Mouse (Mus musculus): ENCODE measurements around the gene Mesp1. TPM values are rescaled to one million over a fixed set of nuclear protein-coding genes. Genes with fewer than 3 reads are reported as not detected.

Mesp1 gene
- polyA plus RNA-seq, 1 experiment: not detected

DNA sequence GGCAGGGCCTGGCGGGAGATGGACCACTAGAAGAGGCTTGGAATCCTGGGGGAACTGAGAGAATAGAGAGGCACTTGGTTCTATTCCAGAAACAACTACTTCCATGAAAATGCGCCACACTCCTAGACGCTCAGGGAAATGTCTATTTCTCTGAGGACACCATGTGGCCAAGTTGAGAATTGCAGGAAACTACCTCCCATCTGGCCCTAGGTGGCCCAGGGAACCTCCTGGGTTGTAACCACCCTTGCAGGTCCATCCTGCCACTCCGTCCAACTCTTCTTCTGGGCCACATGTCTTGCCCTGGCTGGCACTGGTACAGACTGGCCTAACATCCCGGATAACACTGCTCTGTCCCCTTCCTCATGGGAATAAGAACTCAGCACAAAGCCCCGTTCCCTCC is 7.3 kb downstream of the Mesp1 start:
- Histone ChIP-seq H3K4me1 (ENCODE audit: control insufficient read depth, insufficient read depth, low read length) (no peaks in the 10 kb centered on the region), H3K4me3 (replicated peaks; ENCODE audit: insufficient read depth, low read depth, low read length) (no peak overlapping the region), H3K27ac (ENCODE audit: insufficient read depth, low read length) (no peak overlapping the region), H3K27me3 (ENCODE audit: control insufficient read depth, insufficient read depth, low read length) (no peaks in the 10 kb centered on the region)
- TF ChIP-seq CTCF (IDR thresholded peaks at IDR 0.05; ENCODE audit: borderline replicate concordance, insufficient read depth, low read depth, low read length) (peak; percentile 73), POLR2A (IDR thresholded peaks at IDR 0.05; ENCODE audit: borderline replicate concordance, insufficient read depth, low read length) (no peak)
- DNase-seq: peak; percentile 46 to 61
- 18% methylated on average over 6 of the region's 6 CpGs for WGBS

GRCm38 (mm10) chr7:79782516-79782855 is 11.1 kb downstream of the Mesp1 start:
- no peak for TF ChIP-seq CTCF (IDR thresholded peaks at IDR 0.05; ENCODE audit: borderline replicate concordance, insufficient read depth, low read depth, low read length)
- TF ChIP-seq POLR2A (IDR thresholded peaks at IDR 0.05; ENCODE audit: borderline replicate concordance, insufficient read depth, low read length): no peak
- H3K27me3 ChIP-seq (ENCODE audit: control insufficient read depth, insufficient read depth, low read length): no peaks in the 10 kb centered on the region
- H3K4me3 ChIP-seq (replicated peaks; ENCODE audit: insufficient read depth, low read depth, low read length): no peak overlapping the region
- 0 out of 2 replicates have a peak, but pooled peaks cover 3% of the 10 kb centered on the region for H3K4me1 ChIP-seq (ENCODE audit: control insufficient read depth, insufficient read depth, low read length)
- WGBS: 70% methylated on average over 2 of the region's 2 CpGs
- DNase-seq: no peak
- no peak overlapping the region for H3K27ac ChIP-seq (ENCODE audit: insufficient read depth, low read length)

- TF ChIP-seq CTCF (IDR thresholded peaks at IDR 0.05; ENCODE audit: borderline replicate concordance, insufficient read depth, low read depth, low read length): no peak
- TF ChIP-seq POLR2A (IDR thresholded peaks at IDR 0.05; ENCODE audit: borderline replicate concordance, insufficient read depth, low read length): no peak
- DNase-seq: no peak
- 0 out of 2 replicates have a peak, but pooled peaks cover 3% of the 10 kb centered on the region for H3K4me1 ChIP-seq (ENCODE audit: control insufficient read depth, insufficient read depth, low read length)
- H3K4me3 ChIP-seq (replicated peaks; ENCODE audit: insufficient read depth, low read depth, low read length): no peak overlapping the region
- H3K27ac ChIP-seq (ENCODE audit: insufficient read depth, low read length): no peak overlapping the region
- H3K27me3 ChIP-seq (ENCODE audit: control insufficient read depth, insufficient read depth, low read length): no peaks in the 10 kb centered on the region
- WGBS: 68% methylated on average over 11 of the region's 11 CpGs
Measured at GRCm38 (mm10) chr7:79781826-79782515, 11.6 kb downstream of the Mesp1 start.

GRCm38 (mm10) chr7:79780647-79781626 is 12.7 kb downstream of the Mesp1 start:
- Histone ChIP-seq H3K27me3 (ENCODE audit: control insufficient read depth, insufficient read depth, low read length) (no peaks in the 10 kb centered on the region), H3K4me3 (replicated peaks; ENCODE audit: insufficient read depth, low read depth, low read length) (peak overlapping the region; percentile 41), H3K27ac (ENCODE audit: insufficient read depth, low read length) (no peak overlapping the region), H3K4me1 (ENCODE audit: control insufficient read depth, insufficient read depth, low read length) (0 out of 2 replicates have a peak, but pooled peaks cover 3% of the 10 kb centered on the region)
- 37% methylated on average over 16 of the region's 16 CpGs for WGBS
- peak; percentile 45 to 75 for DNase-seq
- peak; percentile 83 for TF ChIP-seq CTCF (IDR thresholded peaks at IDR 0.05; ENCODE audit: borderline replicate concordance, insufficient read depth, low read depth, low read length)
- TF ChIP-seq POLR2A (IDR thresholded peaks at IDR 0.05; ENCODE audit: borderline replicate concordance, insufficient read depth, low read length): no peak

GRCm38 (mm10) chr7:79771561-79772512 is 21.8 kb downstream of the Mesp1 start:
- 55% methylated on average over 15 of the region's 15 CpGs for WGBS
- no peak for TF ChIP-seq CTCF (IDR thresholded peaks at IDR 0.05; ENCODE audit: borderline replicate concordance, insufficient read depth, low read depth, low read length)
- no peak for TF ChIP-seq POLR2A (IDR thresholded peaks at IDR 0.05; ENCODE audit: borderline replicate concordance, insufficient read depth, low read length)
- Histone ChIP-seq H3K4me3 (replicated peaks; ENCODE audit: insufficient read depth, low read depth, low read length) (no peak overlapping the region), H3K27me3 (ENCODE audit: control insufficient read depth, insufficient read depth, low read length) (no peaks in the 10 kb centered on the region), H3K4me1 (ENCODE audit: control insufficient read depth, insufficient read depth, low read length) (no peaks in the 10 kb centered on the region), H3K27ac (ENCODE audit: insufficient read depth, low read length) (no peak overlapping the region)
- no peak for DNase-seq

DNA sequence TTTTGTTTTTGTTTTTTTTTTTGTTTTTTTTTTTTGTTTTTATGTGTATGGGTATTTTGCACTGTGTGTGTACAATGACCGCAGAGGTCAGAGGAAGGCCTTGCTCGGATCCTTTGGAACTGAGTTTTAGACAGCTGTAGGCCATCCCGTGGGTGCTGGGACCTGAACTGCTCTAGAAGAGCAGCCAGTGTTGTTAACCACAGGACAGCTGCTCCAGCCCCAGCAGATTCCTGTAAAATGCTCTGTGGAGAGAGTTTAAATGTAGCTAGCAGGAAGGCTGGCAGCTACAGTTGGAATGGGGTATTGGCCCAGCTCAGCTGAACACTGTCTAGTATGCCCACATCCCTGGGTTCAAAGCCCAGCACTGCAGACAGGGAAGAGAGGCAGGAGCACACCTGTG is 23.9 kb downstream of the Mesp1 start:
- Histone ChIP-seq H3K4me3 (replicated peaks; ENCODE audit: insufficient read depth, low read depth, low read length) (no peak overlapping the region), H3K4me1 (ENCODE audit: control insufficient read depth, insufficient read depth, low read length) (no peaks in the 10 kb centered on the region), H3K27me3 (ENCODE audit: control insufficient read depth, insufficient read depth, low read length) (no peaks in the 10 kb centered on the region), H3K27ac (ENCODE audit: insufficient read depth, low read length) (no peak overlapping the region)
- TF ChIP-seq CTCF (IDR thresholded peaks at IDR 0.05; ENCODE audit: borderline replicate concordance, insufficient read depth, low read depth, low read length) (no peak), POLR2A (IDR thresholded peaks at IDR 0.05; ENCODE audit: borderline replicate concordance, insufficient read depth, low read length) (no peak)
- WGBS: 78% methylated on average over 3 of the region's 3 CpGs
- no peak for DNase-seq

DNA sequence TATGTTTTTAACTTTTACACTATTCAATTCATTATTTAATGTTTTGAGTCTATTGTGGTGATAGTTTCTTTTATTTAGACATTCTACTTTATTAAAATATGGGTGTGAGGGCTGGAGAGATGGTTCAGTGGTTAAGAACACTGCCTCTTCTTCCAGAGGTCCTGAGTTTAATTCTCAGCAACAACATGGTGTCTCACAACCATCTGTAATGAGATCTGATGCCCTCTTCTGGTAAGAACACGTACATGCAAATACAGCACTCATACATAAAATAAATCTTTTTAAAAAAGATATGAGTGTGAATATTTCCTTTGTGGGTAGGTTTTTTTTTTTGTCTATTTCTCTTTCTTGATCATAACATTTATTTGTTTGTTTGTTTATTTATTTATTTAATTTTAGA is 27.6 kb downstream of the Mesp1 start:
- Histone ChIP-seq H3K27me3 (ENCODE audit: control insufficient read depth, insufficient read depth, low read length) (no peaks in the 10 kb centered on the region), H3K4me3 (replicated peaks; ENCODE audit: insufficient read depth, low read depth, low read length) (no peak overlapping the region), H3K27ac (ENCODE audit: insufficient read depth, low read length) (no peak overlapping the region), H3K4me1 (ENCODE audit: control insufficient read depth, insufficient read depth, low read length) (no peaks in the 10 kb centered on the region)
- no peak for DNase-seq
- whole genome bisulfite sequencing: 48% methylated on average over 1 of the region's 1 CpGs
- TF ChIP-seq CTCF (IDR thresholded peaks at IDR 0.05; ENCODE audit: borderline replicate concordance, insufficient read depth, low read depth, low read length): no peak
- no peak for TF ChIP-seq POLR2A (IDR thresholded peaks at IDR 0.05; ENCODE audit: borderline replicate concordance, insufficient read depth, low read length)
